Mouse (Mus musculus) MEL (cell line): ENCODE data around the gene Zfp87. TPM values are rescaled to one million over a fixed set of nuclear protein-coding genes. Genes with fewer than 3 reads are reported as not detected.
A peak's percentile ranks its signal among the peaks of the same experiment; 100 is the strongest.

Experiments
- DNase-seq: peaks from one replicate; pipeline ENCODE4 v3.0.0; 2011; ENCODE audit warnings: low read depth, low spot score
- H3K27ac ChIP-seq: 2 replicates; pipeline ENCODE4 v1.5.1; 2012; ENCODE audit warnings: low read depth, mild to moderate bottlenecking, control low read depth, low read length, moderate library complexity; ENCODE audit not compliant: control insufficient read depth
- H3K27me3 ChIP-seq, 2 experiments: fragments of 150-350 bp in 1 of 2; sonication (generic) in 1 of 2; 2 replicates each; pipeline ENCODE4 v1.6.1; 2012; ENCODE audit warnings: low read length in 2 of 2, mild to moderate bottlenecking in 2 of 2, improper control_type of control experiment in 1 of 2, moderate library complexity in 1 of 2; ENCODE audit not compliant: insufficient read depth in 2 of 2, control insufficient read depth in 1 of 2
- H3K36me3 ChIP-seq, 2 experiments: 2 replicates each; pipeline ENCODE4 v1.6.1; 2012 to 2014; ENCODE audit warnings: low read length in 2 of 2, improper control_type of control experiment in 1 of 2, inconsistent platforms in 1 of 2, mild to moderate bottlenecking in 1 of 2; ENCODE audit not compliant: insufficient read depth in 2 of 2, control insufficient read depth in 1 of 2
- H3K4me1 ChIP-seq, 2 experiments: fragments of 150-350 bp in 1 of 2; sonication (generic) in 1 of 2; 2 replicates each; pipeline ENCODE4 v1.6.1; 2012; ENCODE audit warnings: low read length in 2 of 2, improper control_type of control experiment in 1 of 2, mild to moderate bottlenecking in 1 of 2; ENCODE audit not compliant: insufficient read depth in 2 of 2, control insufficient read depth in 1 of 2
- H3K4me3 ChIP-seq, 2 experiments: fragments of 150-350 bp in 1 of 2; sonication (generic) in 1 of 2; 2 replicates each; pipeline ENCODE4 v1.5.1; 2012; ENCODE audit warnings: low read depth in 2 of 2, low read length in 2 of 2, mild to moderate bottlenecking in 2 of 2, moderate library complexity in 2 of 2, control low read depth in 1 of 2, improper control_type of control experiment in 1 of 2; ENCODE audit not compliant: control insufficient read depth in 1 of 2, insufficient read depth in 1 of 2
- H3K79me2 ChIP-seq: 2 replicates; pipeline ENCODE4 v1.6.1; 2012; ENCODE audit warnings: mild to moderate bottlenecking, low read length, moderate library complexity; ENCODE audit not compliant: control insufficient read depth, poor library complexity, insufficient read depth
- H3K9ac ChIP-seq: 2 replicates; pipeline ENCODE4 v1.6.1; 2012; ENCODE audit warnings: low read depth, mild to moderate bottlenecking, control low read depth, low read length, moderate library complexity; ENCODE audit not compliant: control insufficient read depth, poor library complexity, severe bottlenecking
- H3K9me3 ChIP-seq: fragments of 150-350 bp; sonication (generic); replicated peaks from 2 replicates; pipeline ENCODE4 v1.6.1; 2012; ENCODE audit warnings: mild to moderate bottlenecking, low read length, improper control_type of control experiment, moderate library complexity; ENCODE audit not compliant: insufficient read depth
- BHLHE40 ChIP-seq: IDR thresholded peaks from 2 replicates; pipeline ENCODE4 v1.6.1; 2012; ENCODE audit warnings: low read depth, mild to moderate bottlenecking, inconsistent platforms, low read length, improper control_type of control experiment, borderline replicate concordance
- CHD1 ChIP-seq: IDR thresholded peaks from 2 replicates; pipeline ENCODE4 v1.6.1; 2012; ENCODE audit warnings: low read depth, mild to moderate bottlenecking, inconsistent platforms, low read length, improper control_type of control experiment
- CHD2 ChIP-seq: IDR thresholded peaks from 2 replicates; pipeline ENCODE4 v1.6.1; 2011; ENCODE audit warnings: low read length, improper control_type of control experiment
- CTCF ChIP-seq, 3 experiments: IDR thresholded peaks in 2 of 3; conservative IDR thresholded peaks in 1 of 3; 2 replicates each; pipeline ENCODE4 v1.5.1; 2011 to 2012; ENCODE audit warnings: low read length in 3 of 3, low read depth in 2 of 3, mild to moderate bottlenecking in 2 of 3, improper control_type of control experiment in 1 of 3, inconsistent platforms in 1 of 3, mixed read lengths in 1 of 3, moderate library complexity in 1 of 3; ENCODE audit not compliant: control insufficient read depth in 1 of 3, insufficient read depth in 1 of 3, poor library complexity in 1 of 3, severe bottlenecking in 1 of 3
- E2F4 ChIP-seq: IDR thresholded peaks from 2 replicates; pipeline ENCODE4 v1.6.1; 2011; ENCODE audit warnings: low read depth, low read length, improper control_type of control experiment, borderline replicate concordance
- ELF1 ChIP-seq: IDR thresholded peaks from 2 replicates; pipeline ENCODE4 v1.6.1; 2014; ENCODE audit warnings: low read depth, mild to moderate bottlenecking, inconsistent platforms, low read length, improper control_type of control experiment, moderate library complexity
- EP300 ChIP-seq, 2 experiments: IDR thresholded peaks; 2 replicates each; pipeline ENCODE4 v1.6.1; 2011; ENCODE audit warnings: improper control_type of control experiment in 2 of 2, low read length in 2 of 2, low read depth in 1 of 2, mild to moderate bottlenecking in 1 of 2
- ETS1 ChIP-seq: IDR thresholded peaks from 2 replicates; pipeline ENCODE4 v1.6.1; 2012; ENCODE audit warnings: low read depth, mild to moderate bottlenecking, inconsistent platforms, low read length, improper control_type of control experiment, moderate library complexity
- GABPA ChIP-seq: IDR thresholded peaks from 2 replicates; pipeline ENCODE4 v1.6.1; 2012; ENCODE audit warnings: low read depth, mild to moderate bottlenecking, inconsistent platforms, low read length, improper control_type of control experiment, moderate library complexity
- GATA1 ChIP-seq: IDR thresholded peaks from 2 replicates; pipeline ENCODE4 v1.6.1; 2011; ENCODE audit warnings: low read depth, low read length, improper control_type of control experiment
- HCFC1 ChIP-seq: IDR thresholded peaks from 2 replicates; pipeline ENCODE4 v1.6.1; 2012; ENCODE audit warnings: low read depth, mild to moderate bottlenecking, inconsistent platforms, low read length, improper control_type of control experiment, moderate library complexity
- KAT2A ChIP-seq: conservative IDR thresholded peaks from 2 replicates; pipeline ENCODE4 v1.6.1; 2012; ENCODE audit warnings: low read depth, low read length, improper control_type of control experiment, inconsistent platforms
- MAFK ChIP-seq: IDR thresholded peaks from 2 replicates; pipeline ENCODE4 v1.6.1; 2011; ENCODE audit warnings: low read depth, mild to moderate bottlenecking, low read length, improper control_type of control experiment, borderline replicate concordance
- MAX ChIP-seq: IDR thresholded peaks from 2 replicates; pipeline ENCODE4 v1.6.1; 2011; ENCODE audit warnings: low read length, improper control_type of control experiment
- MAZ ChIP-seq: IDR thresholded peaks from 2 replicates; pipeline ENCODE4 v1.6.1; 2012; ENCODE audit warnings: low read depth, mild to moderate bottlenecking, inconsistent platforms, low read length, improper control_type of control experiment
- MEF2A ChIP-seq: IDR thresholded peaks from 2 replicates; pipeline ENCODE4 v1.6.1; 2014; ENCODE audit warnings: low read depth, mild to moderate bottlenecking, inconsistent platforms, low read length, improper control_type of control experiment; ENCODE audit not compliant: poor library complexity, insufficient replicate concordance, severe bottlenecking; ENCODE audit errors: extremely low read depth
- MXI1 ChIP-seq: IDR thresholded peaks from 2 replicates; pipeline ENCODE4 v1.6.1; 2011; ENCODE audit warnings: mild to moderate bottlenecking, low read depth, low read length, improper control_type of control experiment
- MYB ChIP-seq: IDR thresholded peaks from 2 replicates; pipeline ENCODE4 v1.6.1; 2011; ENCODE audit warnings: mild to moderate bottlenecking, low read depth, low read length, improper control_type of control experiment
- MYC ChIP-seq: IDR thresholded peaks from 2 replicates; pipeline ENCODE4 v1.6.1; 2011; ENCODE audit warnings: low read depth, mild to moderate bottlenecking, low read length, improper control_type of control experiment, moderate library complexity
- NRF1 ChIP-seq: IDR thresholded peaks from 2 replicates; pipeline ENCODE4 v1.6.1; 2014; ENCODE audit warnings: low read depth, mild to moderate bottlenecking, inconsistent platforms, low read length, improper control_type of control experiment, moderate library complexity; ENCODE audit not compliant: poor library complexity, insufficient read depth, severe bottlenecking
- POLR2A ChIP-seq, 2 experiments: IDR thresholded peaks; 2 replicates each; pipeline ENCODE4 v1.6.1; 2011 to 2012; ENCODE audit warnings: low read length in 2 of 2, mild to moderate bottlenecking in 2 of 2, control low read depth in 1 of 2, improper control_type of control experiment in 1 of 2, low read depth in 1 of 2, moderate library complexity in 1 of 2; ENCODE audit not compliant: control insufficient read depth in 1 of 2, insufficient read depth in 1 of 2, poor library complexity in 1 of 2
- POLR2AphosphoS2 ChIP-seq: IDR thresholded peaks from 2 replicates; pipeline ENCODE4 v1.6.1; 2011; ENCODE audit warnings: low read length, improper control_type of control experiment
- POLR2AphosphoS5 ChIP-seq: IDR thresholded peaks from 2 replicates; pipeline ENCODE4 v1.6.1; 2012; ENCODE audit warnings: low read depth, borderline replicate concordance, mild to moderate bottlenecking, inconsistent platforms, low read length, moderate library complexity, mixed read lengths
- RAD21 ChIP-seq: IDR thresholded peaks from 2 replicates; pipeline ENCODE4 v1.6.1; 2011; ENCODE audit warnings: mild to moderate bottlenecking, low read depth, low read length, improper control_type of control experiment
- RCOR1 ChIP-seq: IDR thresholded peaks from 2 replicates; pipeline ENCODE4 v1.6.1; 2012; ENCODE audit warnings: low read depth, mild to moderate bottlenecking, inconsistent platforms, low read length, improper control_type of control experiment
- SIN3A ChIP-seq: IDR thresholded peaks from 2 replicates; pipeline ENCODE4 v1.6.1; 2012; ENCODE audit warnings: low read length, improper control_type of control experiment, inconsistent platforms
- SMC3 ChIP-seq: IDR thresholded peaks from 2 replicates; pipeline ENCODE4 v1.6.1; 2011; ENCODE audit warnings: low read depth, low read length, improper control_type of control experiment
- TAL1 ChIP-seq: IDR thresholded peaks from 2 replicates; pipeline ENCODE4 v1.6.1; 2012; ENCODE audit warnings: mild to moderate bottlenecking, inconsistent platforms, low read length, moderate library complexity, mixed read lengths
- TBP ChIP-seq: IDR thresholded peaks from 2 replicates; pipeline ENCODE4 v1.8.0; 2011; ENCODE audit warnings: low read depth, low read length, improper control_type of control experiment
- TCF12 ChIP-seq: IDR thresholded peaks from 2 replicates; pipeline ENCODE4 v1.6.1; 2014; ENCODE audit warnings: low read depth, mild to moderate bottlenecking, inconsistent platforms, low read length, improper control_type of control experiment, moderate library complexity
- UBTF ChIP-seq: IDR thresholded peaks from 2 replicates; pipeline ENCODE4 v1.6.1; 2012; ENCODE audit warnings: low read depth, mild to moderate bottlenecking, inconsistent platforms, low read length, improper control_type of control experiment, moderate library complexity, borderline replicate concordance; ENCODE audit not compliant: insufficient read depth
- USF1 ChIP-seq: IDR thresholded peaks from 2 replicates; pipeline ENCODE4 v1.6.1; 2014; ENCODE audit warnings: low read depth, mild to moderate bottlenecking, inconsistent platforms, low read length, improper control_type of control experiment, moderate library complexity
- USF2 ChIP-seq, 2 experiments: IDR thresholded peaks; 2 replicates each; pipeline ENCODE4 v1.6.1; 2011 to 2012; ENCODE audit warnings: improper control_type of control experiment in 2 of 2, low read length in 2 of 2, borderline replicate concordance in 1 of 2, inconsistent platforms in 1 of 2, low read depth in 1 of 2, mild to moderate bottlenecking in 1 of 2; ENCODE audit not compliant: insufficient read depth in 1 of 2
- ZC3H11A ChIP-seq: IDR thresholded peaks from 2 replicates; pipeline ENCODE4 v1.6.1; 2012; ENCODE audit warnings: low read depth, mild to moderate bottlenecking, inconsistent platforms, low read length, improper control_type of control experiment
- ZKSCAN1 ChIP-seq: IDR thresholded peaks from 2 replicates; pipeline ENCODE4 v1.6.1; 2012; ENCODE audit warnings: low read depth, mild to moderate bottlenecking, inconsistent platforms, low read length, improper control_type of control experiment, moderate library complexity
- ZNF384 ChIP-seq: IDR thresholded peaks from 2 replicates; pipeline ENCODE4 v1.6.1; 2012; ENCODE audit warnings: low read depth, mild to moderate bottlenecking, inconsistent platforms, low read length, improper control_type of control experiment
- polyA plus RNA-seq, 2 experiments: library from polyadenylated mRNA; stranded (reverse) in 1 of 2; unstranded in 1 of 2; fragments of >175 nt in 1 of 2; fragments of >200 nt in 1 of 2; gene quantifications; 2 replicates each; pipeline versions ENCODE4 v1.2.1 to v1.2.4; 2012; ENCODE audit warnings: low replicate concordance in 2 of 2, low read depth in 1 of 2; ENCODE audit not compliant: insufficient read length in 2 of 2, insufficient read depth in 1 of 2, missing spikeins in 1 of 2
- total RNA-seq: library from RNA; depleted of rRNA; stranded (reverse); fragments of 300-350 nt; gene quantifications from 2 replicates; pipeline ENCODE4 v1.2.3, GENCODE M21; 2012

Gene Zfp87
- total and polyA plus RNA-seq, 3 experiments: 11.7 to 28.4 TPM; not detected in 1

- H3K79me2 ChIP-seq: peaks cover 4% of the 10 kb centered on the region
- H3K4me1 ChIP-seq: peaks cover 0 to 8% of the 10 kb centered on the region in 2 experiments; a peak in 2 of 4 replicates
- H3K9ac ChIP-seq: peak within 1 kb of the TSS; percentile 62
- H3K27me3 ChIP-seq: no peaks in the 10 kb centered on the region
- H3K27ac ChIP-seq: peak within 1 kb of the TSS; percentile 5; the same call in 1 of the 2 replicates
- H3K36me3 ChIP-seq: no peaks in the 10 kb centered on the region; a peak in 2 of 4 replicates
- DNase-seq: peak; percentile 93
- no peaks in the 10 kb centered on the region for H3K9me3 ChIP-seq
- H3K4me3 ChIP-seq: peak within 1 kb of the TSS; percentile 66 to 77
- TF ChIP-seq ZKSCAN1 (peak; percentile 96), ZC3H11A (no peak), ELF1 (peak; percentile 98), MYB (no peak), EP300 (IDR thresholded peaks at IDR 0.05; ENCODE audit: low read depth in 1 of 2, low read length in 2 of 2) (no peak), NRF1 (no peak; the same call in 1 of the 2 replicates), MAX (peak; percentile 74), MYC (peak; percentile 82), MAZ (no peak), MEF2A (no peak), GATA1 (0 out of 2 replicates have a peak, but pooled peaks have one; percentile 18), POLR2AphosphoS5 (no peak), BHLHE40 (no peak), MAFK (no peak), TBP (peak; percentile 70), TAL1 (no peak), UBTF (no peak), ZNF384 (no peak), RCOR1 (no peak), POLR2AphosphoS2 (peak; percentile 71), USF1 (no peak), SIN3A (peak; percentile 98), RAD21 (no peak), USF2 (IDR thresholded peaks at IDR 0.05; ENCODE audit: borderline replicate concordance in 1 of 2, insufficient read depth in 1 of 2, low read depth in 1 of 2, low read length in 2 of 2) (no peak), E2F4 (no peak), SMC3 (no peak), CHD1 (no peak), ETS1 (peak; percentile 48), GABPA (no peak), TCF12 (0 out of 2 replicates have a peak, but pooled peaks have one; percentile 48), CTCF (IDR thresholded peaks at IDR 0.05 in 2 of 3, conservative IDR thresholded peaks at IDR 0.05 in 1 of 3; ENCODE audit: control insufficient read depth in 1 of 3, insufficient read depth in 1 of 3, low read depth in 2 of 3, low read length in 3 of 3, poor library complexity in 1 of 3, severe bottlenecking in 1 of 3) (no peak), CHD2 (peak; percentile 52), MXI1 (peak; percentile 87), KAT2A (peak; percentile 91), POLR2A (IDR thresholded peaks at IDR 0.05; ENCODE audit: control insufficient read depth in 1 of 2, insufficient read depth in 1 of 2, low read depth in 1 of 2, low read length in 2 of 2, poor library complexity in 1 of 2) (peak; percentile 40 to 86; a peak in 3 of 4 replicates), HCFC1 (peak; percentile 99)
Observed at GRCm38 (mm10) chr13:67500084-67500719, 25.8 kb downstream of the Zfp87 start, which contains the start of gene Zfp58. Gene Zfp58 (minus strand): TSS chr13:67500555.
